Mouse (Mus musculus) MEL (cell line): ENCODE data around the gene Pkhd1. TPM values are rescaled to one million over a fixed set of nuclear protein-coding genes. Genes with fewer than 3 reads are reported as not detected.

Source experiments
- DNase-seq: peaks from one replicate; pipeline ENCODE4 v3.0.0; 2011; ENCODE audit warnings: low read depth, low spot score
- H3K27ac ChIP-seq: 2 replicates; pipeline ENCODE4 v1.5.1; 2012; ENCODE audit warnings: low read depth, mild to moderate bottlenecking, control low read depth, low read length, moderate library complexity; ENCODE audit not compliant: control insufficient read depth
- H3K27me3 ChIP-seq, 2 experiments: fragments of 150-350 bp in 1 of 2; sonication (generic) in 1 of 2; 2 replicates each; pipeline ENCODE4 v1.6.1; 2012; ENCODE audit warnings: low read length in 2 of 2, mild to moderate bottlenecking in 2 of 2, improper control_type of control experiment in 1 of 2, moderate library complexity in 1 of 2; ENCODE audit not compliant: insufficient read depth in 2 of 2, control insufficient read depth in 1 of 2
- H3K36me3 ChIP-seq, 2 experiments: 2 replicates each; pipeline ENCODE4 v1.6.1; 2012 to 2014; ENCODE audit warnings: low read length in 2 of 2, improper control_type of control experiment in 1 of 2, inconsistent platforms in 1 of 2, mild to moderate bottlenecking in 1 of 2; ENCODE audit not compliant: insufficient read depth in 2 of 2, control insufficient read depth in 1 of 2
- H3K4me1 ChIP-seq, 2 experiments: fragments of 150-350 bp in 1 of 2; sonication (generic) in 1 of 2; 2 replicates each; pipeline ENCODE4 v1.6.1; 2012; ENCODE audit warnings: low read length in 2 of 2, improper control_type of control experiment in 1 of 2, mild to moderate bottlenecking in 1 of 2; ENCODE audit not compliant: insufficient read depth in 2 of 2, control insufficient read depth in 1 of 2
- H3K4me3 ChIP-seq, 2 experiments: fragments of 150-350 bp in 1 of 2; sonication (generic) in 1 of 2; 2 replicates each; pipeline ENCODE4 v1.5.1; 2012; ENCODE audit warnings: low read depth in 2 of 2, low read length in 2 of 2, mild to moderate bottlenecking in 2 of 2, moderate library complexity in 2 of 2, control low read depth in 1 of 2, improper control_type of control experiment in 1 of 2; ENCODE audit not compliant: control insufficient read depth in 1 of 2, insufficient read depth in 1 of 2
- H3K79me2 ChIP-seq: 2 replicates; pipeline ENCODE4 v1.6.1; 2012; ENCODE audit warnings: mild to moderate bottlenecking, low read length, moderate library complexity; ENCODE audit not compliant: control insufficient read depth, poor library complexity, insufficient read depth
- H3K9ac ChIP-seq: 2 replicates; pipeline ENCODE4 v1.6.1; 2012; ENCODE audit warnings: low read depth, mild to moderate bottlenecking, control low read depth, low read length, moderate library complexity; ENCODE audit not compliant: control insufficient read depth, poor library complexity, severe bottlenecking
- H3K9me3 ChIP-seq: fragments of 150-350 bp; sonication (generic); replicated peaks from 2 replicates; pipeline ENCODE4 v1.6.1; 2012; ENCODE audit warnings: mild to moderate bottlenecking, low read length, improper control_type of control experiment, moderate library complexity; ENCODE audit not compliant: insufficient read depth
- GATA1 ChIP-seq: IDR thresholded peaks from 2 replicates; pipeline ENCODE4 v1.6.1; 2011; ENCODE audit warnings: low read depth, low read length, improper control_type of control experiment
- HCFC1 ChIP-seq: IDR thresholded peaks from 2 replicates; pipeline ENCODE4 v1.6.1; 2012; ENCODE audit warnings: low read depth, mild to moderate bottlenecking, inconsistent platforms, low read length, improper control_type of control experiment, moderate library complexity
- MAX ChIP-seq: IDR thresholded peaks from 2 replicates; pipeline ENCODE4 v1.6.1; 2011; ENCODE audit warnings: low read length, improper control_type of control experiment
- MEF2A ChIP-seq: IDR thresholded peaks from 2 replicates; pipeline ENCODE4 v1.6.1; 2014; ENCODE audit warnings: low read depth, mild to moderate bottlenecking, inconsistent platforms, low read length, improper control_type of control experiment; ENCODE audit not compliant: poor library complexity, insufficient replicate concordance, severe bottlenecking; ENCODE audit errors: extremely low read depth
- MYB ChIP-seq: IDR thresholded peaks from 2 replicates; pipeline ENCODE4 v1.6.1; 2011; ENCODE audit warnings: mild to moderate bottlenecking, low read depth, low read length, improper control_type of control experiment
- MYC ChIP-seq: IDR thresholded peaks from 2 replicates; pipeline ENCODE4 v1.6.1; 2011; ENCODE audit warnings: low read depth, mild to moderate bottlenecking, low read length, improper control_type of control experiment, moderate library complexity
- POLR2A ChIP-seq, 2 experiments: IDR thresholded peaks; 2 replicates each; pipeline ENCODE4 v1.6.1; 2011 to 2012; ENCODE audit warnings: low read length in 2 of 2, mild to moderate bottlenecking in 2 of 2, control low read depth in 1 of 2, improper control_type of control experiment in 1 of 2, low read depth in 1 of 2, moderate library complexity in 1 of 2; ENCODE audit not compliant: control insufficient read depth in 1 of 2, insufficient read depth in 1 of 2, poor library complexity in 1 of 2
- POLR2AphosphoS2 ChIP-seq: IDR thresholded peaks from 2 replicates; pipeline ENCODE4 v1.6.1; 2011; ENCODE audit warnings: low read length, improper control_type of control experiment
- SIN3A ChIP-seq: IDR thresholded peaks from 2 replicates; pipeline ENCODE4 v1.6.1; 2012; ENCODE audit warnings: low read length, improper control_type of control experiment, inconsistent platforms
- SMC3 ChIP-seq: IDR thresholded peaks from 2 replicates; pipeline ENCODE4 v1.6.1; 2011; ENCODE audit warnings: low read depth, low read length, improper control_type of control experiment
- USF1 ChIP-seq: IDR thresholded peaks from 2 replicates; pipeline ENCODE4 v1.6.1; 2014; ENCODE audit warnings: low read depth, mild to moderate bottlenecking, inconsistent platforms, low read length, improper control_type of control experiment, moderate library complexity
- polyA plus RNA-seq, 2 experiments: library from polyadenylated mRNA; stranded (reverse) in 1 of 2; unstranded in 1 of 2; fragments of >175 nt in 1 of 2; fragments of >200 nt in 1 of 2; gene quantifications; 2 replicates each; pipeline versions ENCODE4 v1.2.1 to v1.2.4; 2012; ENCODE audit warnings: low replicate concordance in 2 of 2, low read depth in 1 of 2; ENCODE audit not compliant: insufficient read length in 2 of 2, insufficient read depth in 1 of 2, missing spikeins in 1 of 2
- total RNA-seq: library from RNA; depleted of rRNA; stranded (reverse); fragments of 300-350 nt; gene quantifications from 2 replicates; pipeline ENCODE4 v1.2.3, GENCODE M21; 2012

Gene Pkhd1
- total and polyA plus RNA-seq, 3 experiments = not detected

DNA sequence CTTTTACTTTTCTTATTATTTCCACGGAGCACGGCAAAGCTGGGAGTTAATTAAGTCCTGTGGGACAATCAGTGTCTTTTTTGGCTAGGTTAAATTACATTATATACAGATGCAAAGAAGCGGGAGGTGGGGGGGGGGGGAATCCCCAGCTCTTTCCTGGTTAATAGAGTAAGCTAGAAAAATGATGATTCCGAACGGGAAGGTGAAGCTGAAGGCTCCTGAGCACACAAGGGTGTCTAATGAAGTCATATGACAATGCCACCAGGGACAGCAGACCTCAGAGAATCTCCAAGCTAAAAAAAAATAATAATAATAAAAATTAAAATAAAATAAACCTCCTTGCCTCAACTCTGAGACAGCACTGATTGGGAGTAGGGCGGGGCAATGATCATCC, 139.6 kb downstream of the Pkhd1 start:
- no peak for TF ChIP-seq SIN3A
- TF ChIP-seq MYC = no peak
- TF ChIP-seq POLR2AphosphoS2 = no peak
- no peak for TF ChIP-seq HCFC1
- no peak for TF ChIP-seq POLR2A (IDR thresholded peaks at IDR 0.05; ENCODE audit: control insufficient read depth in 1 of 2, insufficient read depth in 1 of 2, low read depth in 1 of 2, low read length in 2 of 2, poor library complexity in 1 of 2)
- Histone ChIP-seq H3K4me3 (no peak overlapping the region), H3K4me1 (no peaks in the 10 kb centered on the region), H3K9ac (no peak overlapping the region), H3K36me3 (no peaks in the 10 kb centered on the region), H3K27ac (no peak overlapping the region), H3K9me3 (no peaks in the 10 kb centered on the region), H3K79me2 (no peaks in the 10 kb centered on the region), H3K27me3 (no peaks in the 10 kb centered on the region)
- DNase-seq = no peak

DNA sequence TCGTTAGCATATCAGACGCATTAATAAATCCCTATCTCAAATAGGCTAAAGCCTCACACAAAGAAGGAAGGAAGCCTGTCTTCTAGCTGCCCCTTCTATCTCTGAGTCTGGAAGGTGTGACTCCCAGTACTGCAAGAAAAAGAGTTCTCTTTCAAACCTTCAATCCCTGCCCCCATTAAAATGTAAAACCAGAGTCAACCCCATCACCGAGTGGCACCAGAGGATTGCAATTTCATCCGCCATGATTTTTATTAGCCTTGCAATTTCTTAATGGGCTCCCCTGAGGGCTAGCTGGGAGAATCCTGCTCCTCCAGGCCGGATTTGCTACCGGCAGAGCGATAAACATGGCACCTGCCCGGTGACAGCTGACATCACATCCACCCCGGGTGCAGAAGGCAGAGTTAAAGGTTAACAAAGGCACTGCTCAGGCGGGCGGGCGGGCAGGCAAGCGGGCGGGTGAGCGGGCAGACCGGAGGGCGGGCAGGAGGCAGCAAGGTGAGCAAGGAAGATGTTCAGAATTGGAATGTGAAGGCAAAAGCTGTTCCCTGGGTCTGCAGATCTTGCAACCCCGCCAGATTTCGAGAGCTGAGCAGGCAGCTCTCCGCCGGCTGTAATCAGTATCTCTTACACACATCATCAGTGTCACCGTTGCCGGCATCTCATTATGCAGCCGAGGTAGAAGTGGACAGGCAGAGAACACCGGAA, 140.2 kb downstream of the Pkhd1 start:
- Histone ChIP-seq H3K9ac (no peak overlapping the region), H3K4me3 (no peak overlapping the region), H3K9me3 (no peaks in the 10 kb centered on the region), H3K4me1 (no peaks in the 10 kb centered on the region), H3K36me3 (no peaks in the 10 kb centered on the region), H3K27ac (no peak overlapping the region), H3K27me3 (no peaks in the 10 kb centered on the region), H3K79me2 (no peaks in the 10 kb centered on the region)
- no peak for DNase-seq
- TF ChIP-seq USF1 = no peak
- no peak for TF ChIP-seq MYB
- no peak for TF ChIP-seq MEF2A
- TF ChIP-seq SMC3 = no peak
- no peak for TF ChIP-seq MAX

DNA sequence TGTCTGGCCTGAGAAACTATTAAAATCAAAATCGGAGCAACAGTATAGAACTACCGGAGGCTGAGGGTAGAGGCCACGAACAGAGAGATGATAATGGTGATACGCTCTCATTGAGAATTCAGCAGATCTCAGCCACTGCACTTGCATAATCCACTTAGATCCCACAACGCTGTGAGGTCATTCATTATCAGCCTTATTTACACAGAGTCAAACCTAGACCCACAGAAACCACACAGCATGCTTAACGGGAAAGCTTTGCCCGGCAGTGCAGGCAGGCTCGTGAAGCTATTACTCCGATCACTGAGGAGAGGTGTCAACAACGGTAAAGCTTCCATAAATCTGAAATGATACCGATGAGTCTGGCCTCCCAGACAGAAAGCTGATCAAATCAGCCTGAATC, 147.1 kb downstream of the Pkhd1 start:
- Histone ChIP-seq H3K36me3 (no peaks in the 10 kb centered on the region), H3K9me3 (no peaks in the 10 kb centered on the region), H3K27me3 (no peaks in the 10 kb centered on the region), H3K27ac (no peak overlapping the region), H3K4me3 (no peak overlapping the region), H3K79me2 (no peaks in the 10 kb centered on the region), H3K9ac (no peak overlapping the region), H3K4me1 (no peaks in the 10 kb centered on the region)
- TF ChIP-seq GATA1 = no peak
- TF ChIP-seq HCFC1 = no peak
- DNase-seq = no peak
